Mouse (Mus musculus): ENCODE data around the gene Hnrnpul2. TPM values are rescaled to one million over a fixed set of nuclear protein-coding genes. Genes with fewer than 3 reads are reported as not detected.

Hnrnpul2 gene
- polyA plus RNA-seq, 1 experiment from 2014 or later, result 4.1 TPM

GRCm38 (mm10) chr19:8872266-8872840, 52.5 kb downstream of the Hnrnpul2 start:
- Histone ChIP-seq H3K4me3 (peak overlapping the region; percentile 99), H3K27ac (peak overlapping the region; percentile 92), H3K9me3 (no peaks in the 10 kb centered on the region), H3K27me3 (ENCODE audit: insufficient read depth, poor library complexity, severe bottlenecking) (no peaks in the 10 kb centered on the region), H3K4me1 (replicated peaks) (peaks cover 17% of the 10 kb centered on the region), H3K36me3 (peaks cover 45% of the 10 kb centered on the region)
- DNase-seq (ENCODE audit: low spot score), result no peak
- 84% methylated on average over 10 of the region's 10 CpGs for WGBS

DNA sequence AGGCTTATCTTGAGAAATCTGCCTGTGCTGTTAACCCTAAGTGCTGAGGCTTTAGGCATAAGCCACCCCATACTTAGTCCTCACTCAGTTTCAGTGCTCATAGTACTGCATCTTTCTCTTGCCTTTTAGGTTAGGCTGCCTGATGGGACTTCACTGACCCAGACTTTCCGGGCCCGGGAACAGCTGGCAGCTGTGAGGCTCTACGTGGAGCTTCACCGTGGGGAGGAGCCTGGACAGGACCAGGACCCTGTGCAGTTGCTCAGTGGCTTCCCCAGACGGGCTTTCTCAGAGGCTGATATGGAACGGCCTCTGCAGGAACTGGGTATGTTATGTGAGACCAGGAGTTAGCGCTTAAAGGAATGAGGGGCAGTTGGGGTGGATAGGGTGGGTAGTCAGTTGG, 55.2 kb downstream of the Hnrnpul2 start:
- Histone ChIP-seq H3K27me3 (ENCODE audit: insufficient read depth, poor library complexity, severe bottlenecking) (no peaks in the 10 kb centered on the region), H3K4me1 (replicated peaks) (peaks cover 24% of the 10 kb centered on the region), H3K27ac (no peak overlapping the region), H3K9me3 (no peaks in the 10 kb centered on the region), H3K4me3 (no peak overlapping the region), H3K36me3 (peaks cover 52% of the 10 kb centered on the region)
- no peak for DNase-seq (ENCODE audit: low spot score)
- WGBS, result 94% methylated on average over 7 of the region's 7 CpGs

DNA sequence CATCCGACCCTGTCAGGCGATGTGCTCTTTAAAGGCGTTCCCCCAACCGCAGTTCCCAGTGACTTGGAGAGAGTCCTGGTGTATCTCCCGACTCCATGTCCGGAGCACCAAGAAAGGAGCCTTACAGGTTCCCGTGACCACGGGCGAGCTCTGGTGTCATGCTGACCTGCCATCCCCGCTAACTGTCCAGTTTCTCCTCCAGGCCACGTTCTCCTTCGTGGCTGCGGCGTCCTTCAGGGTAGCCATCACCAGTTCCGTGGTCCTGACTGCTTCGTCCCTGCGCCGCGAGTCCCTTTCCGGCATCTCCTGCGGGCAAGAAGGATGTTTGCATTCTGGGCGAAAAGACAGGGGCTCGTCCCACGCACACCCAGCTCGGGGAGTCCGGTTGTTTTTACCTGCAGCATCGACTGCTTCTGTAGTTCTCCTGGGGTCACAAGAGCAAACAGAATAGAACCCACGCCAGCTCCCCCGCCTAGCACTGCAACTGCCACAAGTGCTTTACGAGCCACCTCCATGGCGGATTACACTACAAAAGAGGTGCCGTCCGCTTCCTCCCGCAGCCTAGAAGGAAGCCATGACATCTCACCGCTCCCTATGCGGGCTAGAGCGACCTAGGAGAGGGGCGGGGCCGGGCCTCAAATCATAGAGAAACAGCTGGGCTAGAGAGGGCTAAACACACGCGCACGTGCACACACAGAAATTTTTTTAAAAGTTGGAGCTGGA, 60.7 kb downstream of the Hnrnpul2 start, which contains the start of gene Uqcc3:
TSS of gene Uqcc3 (minus strand) at position 613 of the 723 bp plus-strand sequence.
- Histone ChIP-seq H3K4me1 (replicated peaks) (peaks cover 14% of the 10 kb centered on the region), H3K9me3 (no peaks in the 10 kb centered on the region), H3K27ac (peak within 1 kb of the TSS; percentile 91), H3K36me3 (peaks cover 27% of the 10 kb centered on the region), H3K27me3 (ENCODE audit: insufficient read depth, poor library complexity, severe bottlenecking) (no peaks in the 10 kb centered on the region), H3K4me3 (peak within 1 kb of the TSS; percentile 85)
- under 1% methylated on average over 42 of the region's 42 CpGs for WGBS
- peak; percentile 85 for DNase-seq (ENCODE audit: low spot score)

- peak overlapping the region; percentile 91 for H3K27ac ChIP-seq
- 20% methylated on average over 3 of the region's 3 CpGs for WGBS
Measured at GRCm38 (mm10) chr19:8881034-8881392, 61.2 kb downstream of the Hnrnpul2 start.

GRCm38 (mm10) chr19:8883616-8884015, 63.8 kb downstream of the Hnrnpul2 start, which contains the start of the genes Lbhd1 and Gm49403:
Gene Lbhd1 (plus strand): TSS chr19:8883732.
Gene Gm49403 (plus strand): TSS chr19:8883930.
- H3K9me3 ChIP-seq, result no peaks in the 10 kb centered on the region
- no peaks in the 10 kb centered on the region for H3K36me3 ChIP-seq
- 81% methylated on average over 3 of the region's 3 CpGs for WGBS
- no peak for DNase-seq (ENCODE audit: low spot score)
- H3K4me1 ChIP-seq (replicated peaks), result peaks cover 25% of the 10 kb centered on the region
- no peak within 1 kb of the TSS for H3K4me3 ChIP-seq
- no peak within 1 kb of the TSS for H3K27ac ChIP-seq
- H3K27me3 ChIP-seq (ENCODE audit: insufficient read depth, poor library complexity, severe bottlenecking), result no peaks in the 10 kb centered on the region

More at GRCm38 (mm10) chr19:8881034-8881392, 61.2 kb downstream of the Hnrnpul2 start:
- peak overlapping the region; percentile 85 for H3K4me3 ChIP-seq
- no peaks in the 10 kb centered on the region for H3K9me3 ChIP-seq
- peaks cover 14% of the 10 kb centered on the region for H3K4me1 ChIP-seq (replicated peaks)
- no peaks in the 10 kb centered on the region for H3K27me3 ChIP-seq (ENCODE audit: insufficient read depth, poor library complexity, severe bottlenecking)
- H3K36me3 ChIP-seq, result peaks cover 21% of the 10 kb centered on the region
- no peak for DNase-seq (ENCODE audit: low spot score)

Other genes with a start within 250 kb of the Hnrnpul2 start
- gene Slc22a8, start 228.8 kb upstream of the Hnrnpul2 start, polyA plus RNA-seq (2016; fragmentation: Nextera tagmentation; extraction: Ambion mirVana), result 0.09 and 0.21 TPM in 2 replicates
- 0.14 and 0.16 TPM in 2 replicates for gene Slc22a6, start 202.0 kb upstream of the Hnrnpul2 start, polyA plus RNA-seq (2016; fragmentation: Nextera tagmentation; extraction: Ambion mirVana)
- 0.05 TPM in 2 replicates for gene Chrm1, start 156.2 kb upstream of the Hnrnpul2 start, polyA plus RNA-seq (2016; fragmentation: Nextera tagmentation; extraction: Ambion mirVana)
- gene Slc3a2, start 96.6 kb upstream of the Hnrnpul2 start, polyA plus RNA-seq (2016; fragmentation: Nextera tagmentation; extraction: Ambion mirVana), result 128 and 146 TPM in 2 replicates
- 112 and 115 TPM in 2 replicates for gene Wdr74, start 84.2 kb upstream of the Hnrnpul2 start, polyA plus RNA-seq (2016; fragmentation: Nextera tagmentation; extraction: Ambion mirVana)
- 2.8 and 2.9 TPM in 2 replicates for gene 1700092M07Rik, start 79.3 kb upstream of the Hnrnpul2 start, polyA plus RNA-seq (2016; fragmentation: Nextera tagmentation; extraction: Ambion mirVana)
- 95.6 and 106 TPM in 2 replicates for gene Stx5a, start 78.6 kb upstream of the Hnrnpul2 start, polyA plus RNA-seq (2016; fragmentation: Nextera tagmentation; extraction: Ambion mirVana)
- gene Nxf1, start 62.9 kb upstream of the Hnrnpul2 start, polyA plus RNA-seq (2016; fragmentation: Nextera tagmentation; extraction: Ambion mirVana), result 233 and 249 TPM in 2 replicates
- gene Tmem223, start 49.0 kb upstream of the Hnrnpul2 start, polyA plus RNA-seq (2016; fragmentation: Nextera tagmentation; extraction: Ambion mirVana), result 185 and 220 TPM in 2 replicates
- 51.7 and 54.4 TPM in 2 replicates for gene Tmem179b, start 45.5 kb upstream of the Hnrnpul2 start, polyA plus RNA-seq (2016; fragmentation: Nextera tagmentation; extraction: Ambion mirVana)
- gene Taf6l, start 33.6 kb upstream of the Hnrnpul2 start, polyA plus RNA-seq (2016; fragmentation: Nextera tagmentation; extraction: Ambion mirVana), result 43.8 and 44.2 TPM in 2 replicates
- gene Polr2g, start 21.4 kb upstream of the Hnrnpul2 start, polyA plus RNA-seq (2016; fragmentation: Nextera tagmentation; extraction: Ambion mirVana), result 189 and 194 TPM in 2 replicates
- 7.2 and 8.3 TPM in 2 replicates for gene Zbtb3, start 17.5 kb upstream of the Hnrnpul2 start, polyA plus RNA-seq (2016; fragmentation: Nextera tagmentation; extraction: Ambion mirVana)
- gene Ttc9c, start 677 bp upstream of the Hnrnpul2 start, polyA plus RNA-seq (2016; fragmentation: Nextera tagmentation; extraction: Ambion mirVana), result 52.0 and 67.5 TPM in 2 replicates
- gene AC129217.1, start 9.8 kb downstream of the Hnrnpul2 start, polyA plus RNA-seq (2016; fragmentation: Nextera tagmentation; extraction: Ambion mirVana), result 0.31 TPM in 1 of 2 replicates, not detected in the other
- 55.8 and 64.3 TPM in 2 replicates for gene Bscl2, start 17.5 kb downstream of the Hnrnpul2 start, polyA plus RNA-seq (2016; fragmentation: Nextera tagmentation; extraction: Ambion mirVana)
- gene Gng3, start 19.2 kb downstream of the Hnrnpul2 start, polyA plus RNA-seq (2016; fragmentation: Nextera tagmentation; extraction: Ambion mirVana), result 66.7 and 140 TPM in 2 replicates
- gene Lrrn4cl, start 30.8 kb downstream of the Hnrnpul2 start, polyA plus RNA-seq (2016; fragmentation: Nextera tagmentation; extraction: Ambion mirVana), result 0.44 and 0.47 TPM in 2 replicates
- gene Ubxn1, start 51.5 kb downstream of the Hnrnpul2 start, polyA plus RNA-seq (2016; fragmentation: Nextera tagmentation; extraction: Ambion mirVana), result 201 and 202 TPM in 2 replicates
- gene Uqcc3, start 60.9 kb downstream of the Hnrnpul2 start, polyA plus RNA-seq (2016; fragmentation: Nextera tagmentation; extraction: Ambion mirVana), result 57.9 and 62.5 TPM in 2 replicates
- gene Lbhd1, start 63.7 kb downstream of the Hnrnpul2 start, polyA plus RNA-seq (2016; fragmentation: Nextera tagmentation; extraction: Ambion mirVana), result 111 and 112 TPM in 2 replicates
- not detected in 2 replicates for gene Gm49403, start 63.9 kb downstream of the Hnrnpul2 start, polyA plus RNA-seq (2016; fragmentation: Nextera tagmentation; extraction: Ambion mirVana)
- gene 1810009A15Rik, start 68.8 kb downstream of the Hnrnpul2 start, polyA plus RNA-seq (2016; fragmentation: Nextera tagmentation; extraction: Ambion mirVana), result 139 and 159 TPM in 2 replicates
- 0.22 TPM in 1 of 2 replicates, not detected in the other for gene Gm49416, start 68.9 kb downstream of the Hnrnpul2 start, polyA plus RNA-seq (2016; fragmentation: Nextera tagmentation; extraction: Ambion mirVana)
- 56.4 and 60.3 TPM in 2 replicates for gene Ints5, start 73.0 kb downstream of the Hnrnpul2 start, polyA plus RNA-seq (2016; fragmentation: Nextera tagmentation; extraction: Ambion mirVana)
- 113 and 125 TPM in 2 replicates for gene Ganab, start 78.1 kb downstream of the Hnrnpul2 start, polyA plus RNA-seq (2016; fragmentation: Nextera tagmentation; extraction: Ambion mirVana)
- gene B3gat3, start 100.4 kb downstream of the Hnrnpul2 start, polyA plus RNA-seq (2016; fragmentation: Nextera tagmentation; extraction: Ambion mirVana), result 63.1 and 78.0 TPM in 2 replicates
- 3.4 and 4.2 TPM in 2 replicates for gene Rom1, start 109.3 kb downstream of the Hnrnpul2 start, polyA plus RNA-seq (2016; fragmentation: Nextera tagmentation; extraction: Ambion mirVana)
- 21.3 and 24.9 TPM in 2 replicates for gene Eml3, start 109.5 kb downstream of the Hnrnpul2 start, polyA plus RNA-seq (2016; fragmentation: Nextera tagmentation; extraction: Ambion mirVana)
- 178 and 184 TPM in 2 replicates for gene Mta2, start 121.9 kb downstream of the Hnrnpul2 start, polyA plus RNA-seq (2016; fragmentation: Nextera tagmentation; extraction: Ambion mirVana)
- gene Tut1, start 133.8 kb downstream of the Hnrnpul2 start, polyA plus RNA-seq (2016; fragmentation: Nextera tagmentation; extraction: Ambion mirVana), result 39.3 and 41.2 TPM in 2 replicates
- 402 and 497 TPM in 2 replicates for gene Eef1g, start 147.0 kb downstream of the Hnrnpul2 start, polyA plus RNA-seq (2016; fragmentation: Nextera tagmentation; extraction: Ambion mirVana)
- 8.1 and 11.0 TPM in 2 replicates for gene Ahnak, start 169.3 kb downstream of the Hnrnpul2 start, polyA plus RNA-seq (2016; fragmentation: Nextera tagmentation; extraction: Ambion mirVana)

Data from hindbrain, embryonic 10.5 days (tissue).